Mouse (Mus musculus) MEL (cell line): ENCODE measurements around the gene Gpatch3.

ENCODE experiments used
- CTCF ChIP-seq, 3 experiments: IDR thresholded peaks in 2 of 3; conservative IDR thresholded peaks in 1 of 3; 2 replicates each; pipeline ENCODE4 v1.5.1; 2011 to 2012; ENCODE audit warnings: low read length in 3 of 3, low read depth in 2 of 3, mild to moderate bottlenecking in 2 of 3, improper control_type of control experiment in 1 of 3, inconsistent platforms in 1 of 3, mixed read lengths in 1 of 3, moderate library complexity in 1 of 3; ENCODE audit not compliant: control insufficient read depth in 1 of 3, insufficient read depth in 1 of 3, poor library complexity in 1 of 3, severe bottlenecking in 1 of 3
- ELF1 ChIP-seq: IDR thresholded peaks from 2 replicates; pipeline ENCODE4 v1.6.1; 2014; ENCODE audit warnings: low read depth, mild to moderate bottlenecking, inconsistent platforms, low read length, improper control_type of control experiment, moderate library complexity
- EP300 ChIP-seq, 2 experiments: IDR thresholded peaks; 2 replicates each; pipeline ENCODE4 v1.6.1; 2011; ENCODE audit warnings: improper control_type of control experiment in 2 of 2, low read length in 2 of 2, low read depth in 1 of 2, mild to moderate bottlenecking in 1 of 2
- MAFK ChIP-seq: IDR thresholded peaks from 2 replicates; pipeline ENCODE4 v1.6.1; 2011; ENCODE audit warnings: low read depth, mild to moderate bottlenecking, low read length, improper control_type of control experiment, borderline replicate concordance
- MAX ChIP-seq: IDR thresholded peaks from 2 replicates; pipeline ENCODE4 v1.6.1; 2011; ENCODE audit warnings: low read length, improper control_type of control experiment
- MXI1 ChIP-seq: IDR thresholded peaks from 2 replicates; pipeline ENCODE4 v1.6.1; 2011; ENCODE audit warnings: mild to moderate bottlenecking, low read depth, low read length, improper control_type of control experiment
- POLR2A ChIP-seq, 2 experiments: IDR thresholded peaks; 2 replicates each; pipeline ENCODE4 v1.6.1; 2011 to 2012; ENCODE audit warnings: low read length in 2 of 2, mild to moderate bottlenecking in 2 of 2, control low read depth in 1 of 2, improper control_type of control experiment in 1 of 2, low read depth in 1 of 2, moderate library complexity in 1 of 2; ENCODE audit not compliant: control insufficient read depth in 1 of 2, insufficient read depth in 1 of 2, poor library complexity in 1 of 2

- no peak for TF ChIP-seq ELF1
- TF ChIP-seq EP300 (IDR thresholded peaks at IDR 0.05; ENCODE audit: low read depth in 1 of 2, low read length in 2 of 2) = no peak
- TF ChIP-seq POLR2A (IDR thresholded peaks at IDR 0.05; ENCODE audit: control insufficient read depth in 1 of 2, insufficient read depth in 1 of 2, low read depth in 1 of 2, low read length in 2 of 2, poor library complexity in 1 of 2) = no peak
- no peak for TF ChIP-seq CTCF (IDR thresholded peaks at IDR 0.05 in 2 of 3, conservative IDR thresholded peaks at IDR 0.05 in 1 of 3; ENCODE audit: control insufficient read depth in 1 of 3, insufficient read depth in 1 of 3, low read depth in 2 of 3, low read length in 3 of 3, poor library complexity in 1 of 3, severe bottlenecking in 1 of 3)
- TF ChIP-seq MAFK = no peak
- no peak for TF ChIP-seq MAX
- TF ChIP-seq MXI1 = no peak
Observed at GRCm38 (mm10) chr4:133527788-133528187, 46.8 kb upstream of the Gpatch3 start.
